Mouse (Mus musculus) heart, adult 10 weeks (tissue): ENCODE results near the gene Cyp2b23. TPM values are rescaled to one million over a fixed set of nuclear protein-coding genes. Genes with fewer than 3 reads are reported as not detected.

Experiments used
- polyA plus RNA-seq: library from polyadenylated mRNA; stranded (reverse); fragments of 350-450 nt; fragmentation: Illumina TruSeq; extraction: RNeasy Lipid Tissue Mini Kit (QIAGEN cat#74804); gene quantifications from one replicate; pipeline ENCODE4 v1.2.3, GENCODE M21; 2014; ENCODE audit warnings: low read depth, low replicate concordance

Cyp2b23 gene
- polyA plus RNA-seq = not detected

DNA sequence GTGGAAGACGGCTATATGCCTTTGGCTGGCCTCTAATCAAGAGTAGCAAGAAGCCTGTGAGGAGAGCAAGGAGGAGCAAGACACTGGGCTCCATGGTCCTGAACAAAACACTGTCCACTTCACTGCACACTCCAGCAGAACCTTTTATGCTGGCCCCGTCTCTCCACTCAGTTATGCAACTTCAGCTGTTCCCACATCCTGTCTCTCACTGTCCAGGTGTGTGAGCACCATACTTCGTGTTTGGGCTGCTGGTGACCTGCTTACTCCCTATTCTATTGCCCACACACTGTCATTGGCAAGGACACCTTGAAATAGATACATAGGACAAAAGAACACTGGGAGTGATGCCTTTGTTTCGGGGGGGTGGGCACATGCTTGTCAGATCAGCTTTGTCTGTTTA is at the start of gene Cyp2b23:
Cyp2b23 (minus strand) TSS at position 101 of the 400 bp plus-strand sequence.

DNA sequence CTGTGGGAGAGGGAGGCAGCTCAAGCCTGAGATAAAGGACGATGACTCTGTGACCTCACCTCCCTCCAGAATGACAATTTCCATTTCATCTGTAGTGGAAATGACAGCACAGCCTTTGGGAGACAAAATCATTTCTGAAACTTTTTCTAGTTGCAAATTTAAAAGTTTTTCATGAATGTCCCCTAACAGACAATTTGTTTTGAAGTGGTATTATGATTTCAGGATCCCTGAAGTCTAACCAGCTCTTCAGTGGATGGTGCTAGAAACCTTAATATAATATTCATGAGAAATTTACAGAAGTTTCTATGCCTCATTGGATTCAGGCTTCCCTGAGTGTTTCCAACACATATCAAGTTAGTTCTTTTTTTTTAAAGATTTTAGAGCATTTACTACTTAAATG is 67.9 kb downstream of the Cyp2b23 start, which contains the start of gene Vmn1r185:
Vmn1r185 (minus strand) TSS at position 101 of the 400 bp plus-strand sequence.

Other genes with a start within 250 kb of the Cyp2b23 start
- not detected for gene Nlrp9a, start 151.4 kb downstream of the Cyp2b23 start, polyA plus RNA-seq
- gene Vmn1r185, start 68.0 kb downstream of the Cyp2b23 start, polyA plus RNA-seq = not detected
- gene Cyp2b19, start 70.7 kb upstream of the Cyp2b23 start, polyA plus RNA-seq = not detected
- not detected for gene Cyp2g1, start 122.5 kb upstream of the Cyp2b23 start, polyA plus RNA-seq
- 0.29 TPM for gene Cyp2a5, start 148.9 kb upstream of the Cyp2b23 start, polyA plus RNA-seq